Mouse (Mus musculus) spleen, postnatal 36 days (tissue): ENCODE data around the gene Cdkl3.

Source experiments
- DNase-seq, 2 experiments: peaks; one replicate each; pipeline ENCODE4 v3.0.0; 2022; ENCODE audit warnings: low spot score in 2 of 2, mixed read lengths in 1 of 2

The Cdkl3 gene

GRCm38 (mm10) chr11:52003772-52004528, at the start of gene Cdkl3:
TSS of gene Cdkl3 (plus strand) at chr11:52004221.
- DNase-seq: peak; percentile 95

DNA sequence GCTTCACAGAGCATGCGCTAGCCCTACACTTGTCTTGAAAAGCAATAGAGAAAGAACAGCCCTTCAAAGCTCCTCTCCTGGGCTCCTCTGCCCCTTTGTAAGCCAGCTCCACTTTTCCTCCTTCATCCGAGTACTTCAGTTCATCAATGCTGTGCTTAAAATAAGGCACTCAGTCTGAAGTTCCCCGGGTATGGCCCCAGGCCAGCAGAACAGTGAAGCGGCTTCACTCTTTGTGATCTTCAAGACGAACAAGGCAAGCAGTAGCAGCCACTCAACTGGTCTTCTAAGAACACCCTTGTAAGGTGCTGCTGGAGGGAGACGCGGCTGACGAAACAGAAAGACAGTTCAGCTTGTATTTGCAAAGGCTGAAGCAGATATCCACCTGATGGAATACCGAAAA, 47.9 kb upstream of the Cdkl3 start:
- DNase-seq: no peak

DNA sequence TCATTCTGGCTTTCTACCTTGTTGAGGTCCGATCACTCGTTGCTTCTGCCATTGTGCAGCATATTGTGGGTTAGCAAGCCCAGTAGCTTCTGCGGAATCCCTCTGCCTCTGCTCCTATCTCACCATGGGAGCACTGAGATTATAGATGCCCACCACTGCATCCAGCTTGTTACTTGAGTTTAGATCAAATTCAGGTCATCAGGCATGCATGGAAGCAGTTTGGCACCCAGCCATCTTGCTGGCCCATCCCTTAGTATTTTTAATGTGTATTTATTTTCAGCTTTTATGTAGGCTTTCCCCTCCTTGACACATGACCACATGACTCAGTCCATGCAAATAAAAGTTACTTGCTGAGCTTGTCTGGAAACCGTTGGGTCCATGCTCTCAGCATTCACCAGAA, 46.3 kb upstream of the Cdkl3 start:
- no peak for DNase-seq

GRCm38 (mm10) chr11:51959511-51959910, 44.5 kb upstream of the Cdkl3 start:
- no peak for DNase-seq

DNA sequence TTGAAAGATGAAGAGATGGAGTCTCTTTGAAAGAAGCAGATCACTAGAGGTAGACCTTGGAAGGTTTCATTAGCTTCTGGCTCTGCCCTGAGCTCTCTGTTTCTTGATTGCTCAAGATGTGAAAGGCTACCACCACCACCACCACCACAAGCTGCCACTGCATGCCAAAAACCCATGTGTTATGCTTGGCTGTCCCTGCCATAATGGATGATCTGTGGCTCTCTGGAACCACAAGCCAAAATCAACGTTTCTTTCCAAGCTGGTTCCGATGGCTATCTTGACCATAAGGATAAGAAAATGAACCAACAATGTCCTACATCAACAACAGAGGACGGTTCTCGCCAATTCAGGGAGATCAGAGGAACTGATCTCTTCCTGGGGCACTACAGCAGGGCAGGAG, 44.0 kb upstream of the Cdkl3 start:
- DNase-seq: no peak

GRCm38 (mm10) chr11:51960967-51961471, 43.0 kb upstream of the Cdkl3 start:
- no peak for DNase-seq

DNA sequence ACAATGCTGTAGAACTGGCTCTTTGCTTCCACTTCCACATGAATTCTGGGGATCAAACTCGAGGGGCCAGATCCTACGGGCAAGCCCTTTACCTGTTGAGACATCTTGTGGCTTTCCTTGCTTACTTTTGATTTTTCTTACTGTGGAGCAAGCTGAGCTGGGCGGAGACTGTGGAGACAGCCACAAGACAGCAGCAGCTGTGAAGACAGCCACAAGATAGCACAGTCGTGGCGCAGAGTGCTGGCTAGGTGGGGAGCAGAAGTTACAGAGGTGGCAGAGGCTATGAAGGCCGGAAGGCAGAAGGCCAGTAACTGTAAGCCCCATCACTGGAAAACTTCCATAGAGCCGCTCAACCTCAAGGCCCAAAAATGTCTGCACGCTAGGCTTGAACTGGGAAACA, 42.3 kb upstream of the Cdkl3 start:
- DNase-seq: no peak

DNA sequence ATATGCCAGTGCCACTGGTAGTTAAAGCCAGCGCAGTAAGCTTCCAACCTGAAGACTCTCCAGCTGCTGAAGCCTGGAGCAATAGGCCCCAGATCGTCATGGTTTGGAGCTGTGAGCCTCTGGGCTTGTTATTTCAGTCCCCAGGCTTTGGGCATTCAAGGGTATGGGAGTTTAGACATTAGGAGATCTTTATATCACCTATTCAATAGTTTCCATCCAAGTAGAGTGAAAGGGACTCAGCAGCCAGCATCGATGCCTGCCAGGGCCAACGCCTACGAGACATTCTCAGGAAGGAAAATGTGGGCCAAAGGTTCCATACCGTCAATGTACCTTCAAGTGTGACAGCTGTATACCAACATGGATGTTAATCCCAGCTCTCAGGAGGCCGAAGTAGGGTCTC, 41.7 kb upstream of the Cdkl3 start:
- DNase-seq: no peak

GRCm38 (mm10) chr11:51966651-51967050, 37.4 kb upstream of the Cdkl3 start:
- DNase-seq: no peak

- DNase-seq: peak; percentile 95 to 96
Observed at GRCm38 (mm10) chr11:51967443-51968401, 36.3 kb upstream of the Cdkl3 start, which contains the start of gene Cdkn2aipnl. TSS of gene Cdkn2aipnl (plus strand) at chr11:51967661.

DNA sequence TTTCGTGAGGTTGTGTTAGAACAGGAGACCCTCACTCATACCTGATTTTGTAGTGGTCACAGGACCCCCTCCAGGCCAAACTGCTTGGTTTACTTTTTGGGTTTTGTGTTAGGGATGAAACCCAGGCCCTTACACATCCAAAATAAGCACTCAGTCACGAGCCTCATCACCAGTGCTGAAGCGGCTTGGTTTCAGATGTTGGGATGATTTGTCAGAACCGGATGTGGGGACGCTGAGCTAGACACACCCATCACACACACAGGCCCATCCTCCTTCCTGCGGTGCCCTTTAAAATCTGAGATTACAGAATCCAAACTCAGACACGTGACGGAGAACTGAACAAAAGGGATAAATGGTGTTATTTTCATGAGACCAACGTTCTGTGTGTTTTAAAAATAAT, 35.1 kb upstream of the Cdkl3 start:
- peak in 1 of 2 experiments; percentile 24 for DNase-seq

DNA sequence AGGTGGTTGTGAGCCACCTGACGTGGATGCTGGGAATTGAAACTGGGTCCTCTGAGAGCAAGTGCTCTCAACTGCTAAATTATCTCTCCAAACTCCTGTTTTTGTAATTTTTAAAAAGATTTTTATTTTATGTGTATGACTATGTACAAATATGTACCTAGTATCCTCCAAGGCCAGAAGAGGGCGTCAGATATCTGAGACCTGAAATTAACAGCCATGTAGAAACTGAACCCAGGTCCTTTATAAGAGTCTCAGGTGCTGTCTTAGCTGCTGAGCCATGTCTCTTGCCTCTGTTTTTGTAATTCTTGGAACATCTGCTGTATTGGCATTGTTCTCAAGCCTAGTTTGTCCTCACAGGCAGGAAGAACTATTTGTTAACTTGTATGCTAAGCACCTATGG, 34.5 kb upstream of the Cdkl3 start:
- no peak for DNase-seq

- no peak for DNase-seq
Observed at GRCm38 (mm10) chr11:51971644-51972043, 32.4 kb upstream of the Cdkl3 start.

- DNase-seq: peak; percentile 36
Observed at GRCm38 (mm10) chr11:51999611-52000289, 4.3 kb upstream of the Cdkl3 start.

GRCm38 (mm10) chr11:52000290-52000962, 3.6 kb upstream of the Cdkl3 start, which contains the start of gene Ube2b:
TSS of gene Ube2b (minus strand) at chr11:52000762.
- DNase-seq: peak; percentile 95 to 97

DNA sequence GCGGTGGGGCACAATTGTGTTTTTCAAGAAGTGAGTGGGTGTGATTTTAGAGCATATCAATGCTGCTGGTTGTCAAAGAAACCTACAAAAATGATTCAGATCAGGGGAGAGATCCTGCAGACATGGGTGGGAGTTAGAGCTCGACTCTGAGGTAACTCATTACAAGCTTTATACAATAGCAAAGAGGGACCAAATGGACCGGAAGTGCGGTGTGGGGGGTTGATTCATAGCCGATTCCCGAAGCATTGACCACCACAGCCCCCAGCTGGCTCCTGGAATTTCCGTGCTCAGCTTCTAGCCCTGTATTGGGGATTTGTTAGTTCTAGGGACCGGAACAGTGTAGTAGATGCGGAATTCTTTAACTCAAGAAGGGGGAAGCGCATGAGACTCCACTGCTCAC, 2.7 kb upstream of the Cdkl3 start:
- DNase-seq: no peak

- DNase-seq: no peak
Observed at GRCm38 (mm10) chr11:52001861-52002260, 2.2 kb upstream of the Cdkl3 start.

- DNase-seq: no peak
Observed at GRCm38 (mm10) chr11:52002842-52003504, 1.0 kb upstream of the Cdkl3 start.

DNA sequence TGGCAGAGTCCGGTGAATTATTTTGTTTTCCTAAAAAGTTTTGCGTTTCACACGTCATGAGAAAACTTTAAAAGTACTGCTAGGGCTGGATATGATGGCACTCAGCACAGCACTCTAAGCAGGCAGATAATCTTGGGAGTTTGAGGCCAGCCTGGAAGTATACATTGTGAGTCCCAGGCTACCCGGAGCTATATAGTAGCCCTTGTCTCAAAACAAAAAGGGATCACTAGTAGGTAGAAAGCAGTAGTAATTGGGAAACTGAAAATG, 583 bp upstream of the Cdkl3 start:
- no peak for DNase-seq

DNA sequence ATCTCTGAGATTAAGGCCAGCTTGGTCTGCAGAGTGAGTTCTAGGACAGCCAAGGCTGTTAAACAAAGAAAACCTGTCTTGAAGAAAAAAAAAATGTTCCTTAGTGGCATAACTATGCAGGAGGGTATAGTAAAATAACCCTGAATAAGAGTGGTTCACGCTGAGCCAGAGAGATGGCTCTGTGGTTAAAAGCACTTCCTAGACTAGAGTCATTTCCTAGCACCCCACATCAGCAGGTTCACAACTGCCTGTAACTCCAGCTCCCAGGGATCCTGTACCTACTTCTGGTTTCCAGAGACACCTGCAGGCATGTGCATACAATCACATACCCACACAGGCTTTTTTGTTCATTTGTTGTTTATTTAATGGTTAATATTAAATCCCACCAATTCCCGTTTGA, 1.6 kb downstream of the Cdkl3 start:
- no peak for DNase-seq

GRCm38 (mm10) chr11:52011011-52011410, 7.0 kb downstream of the Cdkl3 start:
- no peak for DNase-seq
